Mouse (Mus musculus) heart, postnatal 10 days (tissue): ENCODE data around the gene Kng1. TPM values are rescaled to one million over a fixed set of nuclear protein-coding genes. Genes with fewer than 3 reads are reported as not detected.
A peak's percentile ranks its signal among the peaks of the same experiment; 100 is the strongest.
"Not testable (repeated sequence)": the region's sequence is repeated elsewhere in the genome, so short reads cannot be mapped to it uniquely, and the experiment has no call there.

Source experiments
- DNase-seq, 2 experiments: peaks; one replicate each; pipeline ENCODE4 v3.0.0; 2021
- intact Hi-C: fragments of 180-260 bp; cut with DNase I; formaldehyde crosslinking; loops from one replicate; pipeline ENCODE4 v1.15.1; 2025
- total RNA-seq, 2 experiments: library from RNA; stranded (reverse); gene quantifications; 2 replicates each; pipeline ENCODE4 v1.2.3; 2021

The Kng1 gene
- total RNA-seq, 2 experiments from 2014 or later: not detected

DNA sequence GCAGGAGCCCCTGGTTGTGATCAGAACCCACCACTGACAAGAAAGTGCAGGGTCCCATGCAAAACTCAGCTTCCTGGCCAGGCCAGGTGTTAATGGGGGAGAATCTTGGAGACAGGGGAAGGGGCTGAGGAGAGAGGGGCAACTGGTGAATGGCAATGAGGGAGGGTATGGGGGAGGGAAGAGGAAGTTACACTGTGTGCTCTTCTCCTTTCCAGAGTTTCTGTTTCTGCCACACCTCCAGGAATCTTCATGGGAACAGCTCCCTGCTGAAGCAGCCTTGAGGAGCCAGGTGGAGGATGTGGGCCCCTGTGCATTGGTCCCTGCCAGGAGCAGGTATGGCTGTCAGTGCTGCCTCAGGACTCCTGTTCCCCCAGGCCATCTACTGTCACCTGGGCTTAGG, 33.7 kb downstream of the Kng1 start:
- DNase-seq, intact Hi-C loops: not testable (repeated sequence)

DNA sequence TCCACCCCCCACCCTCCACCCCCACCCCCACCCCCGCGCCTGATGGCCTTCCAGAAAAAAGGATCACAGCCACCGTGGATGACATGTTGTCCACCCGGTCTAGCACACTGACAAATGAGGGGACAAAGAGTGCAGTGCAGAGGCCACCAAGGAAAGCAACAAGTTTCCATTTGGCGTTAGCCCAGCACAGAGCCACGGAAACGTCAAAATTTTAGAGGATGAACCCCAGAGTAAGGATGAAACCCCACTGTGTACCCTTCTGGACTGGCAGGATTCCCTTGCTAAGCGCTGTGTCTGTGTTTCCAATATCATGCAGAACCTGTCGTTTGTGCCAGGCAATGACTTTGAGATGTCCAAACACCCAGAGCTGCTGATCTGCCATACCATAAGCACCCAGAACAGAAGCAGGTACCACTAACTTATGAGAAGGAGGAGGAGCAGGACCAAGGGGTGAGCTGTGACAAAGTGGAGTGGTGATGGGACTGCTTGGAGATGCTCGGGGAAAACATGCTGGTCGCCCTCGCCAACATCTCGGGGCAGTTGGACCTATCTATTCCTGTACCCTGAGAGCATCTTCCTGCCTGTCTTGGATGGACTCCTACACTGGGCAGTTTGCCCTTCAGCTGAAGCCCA, 35.8 kb downstream of the Kng1 start:
- intact Hi-C loops: no loop called here
- no peak for DNase-seq

DNA sequence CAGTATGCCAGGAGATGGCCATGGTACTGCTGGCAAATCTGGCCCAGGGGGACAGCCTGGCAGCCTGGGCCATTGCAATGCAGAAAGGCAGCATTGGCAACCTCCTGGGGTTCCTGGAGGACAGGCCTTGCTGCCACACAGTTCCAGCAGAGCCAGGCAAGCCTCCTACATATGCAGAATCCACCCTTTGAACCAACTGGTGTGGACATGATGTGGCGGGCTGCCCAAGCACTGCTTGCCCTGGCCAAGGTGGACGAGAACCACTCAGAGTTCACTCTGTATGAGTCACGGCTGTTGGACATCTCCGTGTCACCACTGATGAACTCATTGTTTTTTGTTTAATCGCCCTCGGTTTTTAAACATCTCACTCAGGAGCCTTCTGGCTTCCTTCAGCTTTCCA, 36.5 kb downstream of the Kng1 start:
- DNase-seq: no peak
- intact Hi-C loops: no loop called here

- intact Hi-C loops, DNase-seq: not testable (repeated sequence)
Measured at GRCm38 (mm10) chr16:23095581-23095980, 37.9 kb downstream of the Kng1 start.

- intact Hi-C loops: not testable (repeated sequence)
Measured at GRCm38 (mm10) chr16:23096886-23097285, 39.2 kb downstream of the Kng1 start.

DNA sequence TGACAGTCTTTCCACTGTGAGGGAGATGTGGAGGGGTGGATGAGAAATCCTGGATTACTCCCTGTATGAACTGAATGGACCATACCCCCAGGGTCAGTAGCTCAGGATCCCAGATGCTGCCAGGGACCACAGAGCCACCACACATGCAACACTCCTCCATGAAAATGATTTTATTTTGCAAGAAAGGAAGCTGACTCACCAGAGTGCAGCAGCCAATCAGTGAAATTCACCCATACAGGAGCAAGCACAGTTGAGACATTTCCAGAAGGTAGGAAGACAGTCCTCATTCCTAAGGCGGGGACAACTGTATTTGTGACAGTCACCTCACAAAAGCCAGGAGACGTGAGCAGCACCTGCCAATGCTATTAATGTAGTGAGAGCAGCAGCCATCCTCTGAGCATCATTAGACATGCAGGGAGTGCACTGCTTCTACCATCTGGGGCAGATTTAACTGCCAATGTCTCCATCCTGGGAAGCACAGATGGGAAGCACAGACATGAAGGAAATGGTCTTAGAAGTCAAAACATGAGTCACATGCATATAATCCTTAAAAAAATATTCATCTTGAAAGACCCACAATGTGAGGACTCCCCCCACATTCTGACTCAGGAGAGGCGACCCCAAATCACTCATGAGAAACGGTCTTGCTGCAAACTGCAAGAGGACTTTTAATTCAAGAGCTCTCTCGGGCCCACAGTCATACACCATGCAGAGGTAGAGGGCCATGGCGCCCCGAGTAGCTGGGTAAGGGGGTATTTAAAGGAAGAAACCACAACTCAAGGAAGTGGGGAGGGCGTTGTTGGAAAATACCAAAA, 39.8 kb downstream of the Kng1 start:
- DNase-seq, intact Hi-C loops: not testable (repeated sequence)

More at GRCm38 (mm10) chr16:23096886-23097285, 39.2 kb downstream of the Kng1 start:
- not testable (repeated sequence) for DNase-seq

DNA sequence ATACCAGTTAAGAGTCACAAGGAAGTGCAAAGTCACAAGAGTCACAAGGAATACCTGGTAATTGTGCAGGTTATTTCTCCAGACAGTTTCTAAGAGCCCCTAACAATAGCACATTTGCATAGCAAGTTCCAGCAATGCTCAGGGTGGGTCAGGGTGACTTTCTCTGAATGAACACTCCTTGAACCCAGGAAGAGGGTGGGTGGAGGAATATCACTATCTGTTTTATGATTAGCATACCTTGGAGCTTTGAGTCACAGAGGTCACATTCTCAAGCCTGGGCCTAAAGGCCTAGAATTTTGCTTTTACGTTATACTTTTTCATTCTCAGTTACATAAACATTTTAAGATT, 40.4 kb downstream of the Kng1 start:
- DNase-seq, intact Hi-C loops: not testable (repeated sequence)

GRCm38 (mm10) chr16:23099632-23100031, 42.0 kb downstream of the Kng1 start:
- DNase-seq: no peak
- intact Hi-C loops: no loop called here

GRCm38 (mm10) chr16:23100099-23100575, 42.5 kb downstream of the Kng1 start:
- intact Hi-C loops: no loop called here

GRCm38 (mm10) chr16:23100613-23101012, 42.9 kb downstream of the Kng1 start:
- intact Hi-C loops: no loop called here
- DNase-seq: no peak

More at GRCm38 (mm10) chr16:23100099-23100575, 42.5 kb downstream of the Kng1 start:
- peak in 1 of 2 experiments; percentile 63 for DNase-seq

GRCm38 (mm10) chr16:23102340-23103037, 44.8 kb downstream of the Kng1 start:
- intact Hi-C loops: no loop called here
- no peak for DNase-seq

DNA sequence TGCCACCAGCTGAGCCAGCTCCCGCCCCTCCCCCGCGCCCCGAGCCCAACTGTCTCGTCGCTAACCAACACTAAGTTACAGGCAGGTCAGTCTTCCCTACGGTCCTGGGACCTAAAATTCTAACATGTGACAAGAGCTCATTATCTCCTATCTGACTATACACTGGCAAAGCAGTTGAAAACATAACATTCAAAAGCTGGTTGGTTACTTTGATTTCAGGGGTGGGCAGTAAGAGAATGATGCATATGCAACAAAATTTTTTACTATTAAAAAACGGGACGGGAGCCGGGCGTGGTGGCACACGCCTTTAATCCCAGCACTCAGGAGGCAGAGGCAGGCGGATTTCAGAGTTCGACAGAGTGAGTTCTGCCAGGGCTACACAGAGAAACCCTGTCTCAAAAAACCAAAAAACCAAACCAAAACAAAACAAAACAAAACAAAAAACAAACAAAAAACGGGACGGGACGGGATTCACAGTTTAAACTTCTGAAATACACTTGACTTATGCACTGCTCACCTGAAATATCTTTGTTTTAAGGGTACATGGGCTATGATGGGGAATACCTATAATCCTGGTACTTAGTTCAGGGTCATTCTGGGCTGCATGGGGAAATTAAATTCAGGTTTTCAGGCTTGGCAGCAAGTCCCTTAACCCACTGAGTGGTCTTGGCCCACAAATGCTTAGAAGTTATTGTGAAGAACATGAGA, 45.5 kb downstream of the Kng1 start:
- peak; percentile 40 to 43 for DNase-seq

DNA sequence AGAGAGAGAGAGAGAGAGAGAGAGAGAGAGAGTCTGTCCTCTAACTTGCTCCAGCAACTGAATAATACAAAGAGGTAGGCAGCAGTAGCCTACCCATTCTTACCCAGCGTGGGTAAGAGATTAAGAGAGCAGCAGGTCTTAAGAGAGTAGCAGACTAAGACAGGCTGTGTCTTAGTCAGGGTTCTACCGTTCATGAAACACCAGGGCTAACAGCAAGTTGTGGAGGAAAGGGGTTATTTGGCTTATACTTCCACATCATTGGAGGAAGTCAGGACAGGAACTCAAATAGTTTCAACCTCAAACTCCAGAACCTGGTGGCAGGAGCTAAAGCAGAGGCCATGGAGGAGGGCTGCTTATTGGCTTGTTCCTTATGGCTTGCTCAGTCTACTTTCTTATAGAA, 46.2 kb downstream of the Kng1 start:
- intact Hi-C loops: no loop called here
- no peak for DNase-seq

More for the DNA sequence above, 45.5 kb downstream of the Kng1 start:
- intact Hi-C loops: no loop called here

DNA sequence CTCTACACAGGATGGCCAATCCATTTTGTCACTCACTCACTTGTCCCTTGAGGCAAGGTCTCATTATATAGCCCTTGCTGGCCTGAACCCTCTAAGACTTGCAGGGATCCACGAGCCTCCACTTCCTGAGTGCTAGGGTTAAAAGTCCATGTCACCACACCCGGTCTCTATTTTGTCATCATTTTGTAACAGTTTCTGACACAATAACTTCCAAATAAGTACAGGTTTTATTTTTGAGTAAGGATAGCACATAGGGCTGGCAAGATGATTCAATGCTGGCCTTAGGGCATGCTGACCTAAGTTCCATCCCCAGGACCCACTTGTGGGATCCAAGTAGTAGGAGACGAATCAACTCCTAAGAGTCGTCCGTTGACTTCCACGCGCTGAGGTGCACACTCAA, 48.5 kb downstream of the Kng1 start:
- DNase-seq: no peak
- intact Hi-C loops: no loop called here

- intact Hi-C loops: no loop called here
Measured at GRCm38 (mm10) chr16:23107231-23107942, 49.7 kb downstream of the Kng1 start, which contains the start of gene Eif4a2. TSS of gene Eif4a2 (plus strand) at chr16:23107444.

DNA sequence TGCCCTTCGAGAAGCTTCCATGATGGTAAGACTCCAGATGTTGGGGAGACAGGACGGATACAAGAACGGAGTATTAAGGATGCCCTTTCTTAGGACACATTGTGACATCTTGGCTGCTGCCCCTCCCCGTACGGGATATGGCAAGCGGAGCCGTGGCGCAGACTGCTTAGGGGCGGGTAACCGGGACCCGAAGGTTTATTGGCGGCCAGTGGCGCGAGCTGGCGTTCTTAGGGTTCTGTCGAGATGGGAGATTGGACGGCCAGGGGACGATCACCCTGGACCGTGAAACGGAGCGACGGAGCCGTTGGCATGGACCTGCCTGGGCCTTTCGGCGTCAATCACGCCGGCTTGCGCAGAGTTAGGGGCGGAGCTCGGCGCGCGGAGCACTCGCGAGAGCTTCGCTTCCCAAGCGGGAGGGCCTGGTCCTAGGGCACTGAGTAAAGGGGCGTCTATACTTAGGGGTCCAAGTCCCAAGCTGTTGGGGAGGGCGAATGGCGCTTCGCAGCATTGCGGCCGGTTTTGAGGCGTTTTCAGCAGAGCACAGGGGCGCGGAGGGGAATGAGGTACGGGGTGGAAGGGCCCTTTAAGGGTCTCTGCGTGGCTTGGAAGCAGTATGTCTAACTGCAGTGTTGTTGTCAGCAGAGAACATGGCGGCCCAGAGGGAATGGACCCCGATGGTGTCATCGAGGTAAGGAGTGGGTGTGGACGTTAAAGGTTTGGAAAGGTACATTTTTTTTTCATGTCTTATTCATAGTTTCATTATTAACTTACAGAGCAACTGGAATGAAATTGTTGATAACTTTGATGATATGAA, 50.5 kb downstream of the Kng1 start:
- peak; percentile 89 to 91 for DNase-seq
- intact Hi-C loops: loop anchor here (2.0 kb wide), 1 partner anchor 19 kb away; the partner anchor contains the start of gene Rfc4

More at GRCm38 (mm10) chr16:23107231-23107942, 49.7 kb downstream of the Kng1 start, which contains the start of gene Eif4a2:
- DNase-seq: peak; percentile 94 to 95

GRCm38 (mm10) chr16:23108943-23109342, 51.3 kb downstream of the Kng1 start:
- intact Hi-C loops: loop anchor here (2.0 kb wide), 1 partner anchor 18 kb away; the partner anchor contains the start of gene Rfc4
- no peak for DNase-seq
